Mouse (Mus musculus) bone marrow macrophage, adult 2 months (primary cell): ENCODE measurements around the gene Ddx49.

Experiments
- CTCF ChIP-seq: IDR thresholded peaks from 2 replicates; pipeline ENCODE4 v1.5.1; 2012; ENCODE audit warnings: low read depth, mild to moderate bottlenecking, low read length, moderate library complexity
- POLR2A ChIP-seq: IDR thresholded peaks from 2 replicates; pipeline ENCODE4 v1.6.1; 2012; ENCODE audit warnings: mild to moderate bottlenecking, low read depth, low read length, borderline replicate concordance

GRCm38 (mm10) chr8:70330741-70331364 is 28.6 kb upstream of the Ddx49 start:
- no peak for TF ChIP-seq POLR2A
- TF ChIP-seq CTCF: no peak
